Mouse (Mus musculus): ENCODE data around the gene Atp6v1d.

DNA sequence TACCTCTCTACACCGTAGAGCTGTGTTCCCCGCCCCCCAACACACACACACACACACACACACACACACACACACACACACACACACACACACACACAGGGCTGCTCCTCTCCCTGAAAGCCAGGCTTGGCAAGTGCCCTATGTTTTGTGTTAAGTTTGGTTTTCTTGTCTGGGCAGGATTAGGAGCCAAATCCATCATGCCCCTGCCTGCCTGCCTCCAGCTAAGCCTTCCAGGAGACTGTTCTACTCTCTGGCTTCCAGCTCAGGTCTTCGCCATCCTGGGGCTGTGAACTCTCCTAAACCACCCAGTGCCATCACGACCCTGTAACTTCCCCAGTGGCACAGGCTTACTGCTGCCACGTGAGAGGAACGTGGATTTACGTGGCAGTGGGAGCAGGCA lies 43.1 kb upstream of the Atp6v1d start:
- no peak for TF ChIP-seq ZNF384 (IDR thresholded peaks at IDR 0.05; ENCODE audit: low read depth, low read length)
- TF ChIP-seq CHD2 (IDR thresholded peaks at IDR 0.05; ENCODE audit: low read depth, low read length): no peak

Measured in ES-E14 (cell line).